Mouse (Mus musculus) spleen, postnatal 4 days (tissue): ENCODE data around the gene Vti1a.

ENCODE experiments used
- DNase-seq, 2 experiments: peaks; one replicate each; pipeline ENCODE4 v3.0.0; 2022; ENCODE audit warnings: low spot score in 2 of 2

Vti1a gene

DNA sequence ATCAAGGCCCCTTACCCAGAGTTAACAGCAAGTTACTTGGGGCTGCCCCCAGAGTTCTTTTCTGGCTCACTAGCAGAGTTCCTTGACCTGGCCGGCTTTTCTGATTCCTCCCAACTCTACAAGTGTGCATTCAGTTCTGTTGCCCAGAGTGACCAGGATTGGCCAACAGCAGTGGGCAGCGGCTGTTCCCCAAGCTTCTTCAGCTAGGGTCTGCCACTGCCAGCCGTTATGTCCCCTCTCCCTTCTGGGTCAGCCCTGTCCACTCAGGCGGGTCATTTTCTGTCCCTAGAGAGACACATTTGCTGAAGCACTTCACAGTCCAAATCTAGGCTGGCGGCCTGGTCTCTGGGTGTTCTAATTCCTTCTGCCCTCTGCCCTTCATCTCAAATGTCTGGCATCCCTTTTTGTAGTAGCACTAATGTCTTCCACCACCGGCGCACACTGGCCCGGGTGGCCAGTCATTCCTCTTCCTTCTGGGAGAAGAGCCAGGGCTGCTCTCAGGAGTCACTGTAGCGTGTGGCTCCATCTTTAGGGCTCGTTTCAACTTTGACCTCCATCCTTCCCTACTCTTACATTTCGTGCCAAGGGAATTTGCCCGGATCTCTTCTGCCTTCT lies 305.0 kb downstream of the Vti1a start:
- DNase-seq, result no peak

DNA sequence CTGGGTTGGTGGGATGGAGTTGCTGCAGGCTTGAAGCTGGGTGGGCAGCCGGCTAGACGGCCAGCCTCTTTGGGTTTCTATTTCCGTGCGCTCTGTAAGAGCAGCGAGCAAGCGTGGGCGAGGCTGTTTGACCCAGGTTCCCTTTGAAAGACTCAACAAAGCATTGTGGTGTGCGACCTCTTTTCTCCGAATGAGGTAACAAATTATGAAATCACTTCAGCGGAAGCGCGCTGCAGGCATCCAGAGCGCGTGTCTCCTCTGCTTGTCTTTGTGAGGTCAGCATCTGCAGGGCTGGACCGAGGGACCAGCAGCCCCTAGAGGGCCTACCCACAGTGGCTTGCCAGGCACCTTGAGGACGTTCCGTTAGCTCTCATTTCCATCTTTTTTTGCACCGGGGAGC lies 306.7 kb downstream of the Vti1a start:
- DNase-seq, result no peak

DNA sequence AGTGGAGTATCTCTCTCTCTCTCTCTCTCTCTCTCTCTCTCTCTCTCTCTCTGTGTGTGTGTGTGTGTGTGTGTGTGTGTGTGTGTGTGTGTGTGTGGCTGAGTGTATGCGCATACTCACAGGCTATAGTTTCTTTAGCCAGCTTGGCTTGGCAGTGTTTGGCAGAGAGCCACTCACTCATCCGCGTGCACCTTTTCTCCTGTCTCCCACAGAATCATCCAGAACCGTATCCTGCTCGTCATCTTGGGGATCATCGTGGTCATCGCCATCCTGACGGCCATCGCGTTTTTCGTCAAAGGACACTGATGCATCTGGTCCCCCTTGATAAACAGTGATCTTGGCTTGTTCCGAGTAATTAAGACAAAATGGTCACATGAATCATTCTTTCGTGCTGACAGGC lies 307.5 kb downstream of the Vti1a start:
- DNase-seq, result no peak

DNA sequence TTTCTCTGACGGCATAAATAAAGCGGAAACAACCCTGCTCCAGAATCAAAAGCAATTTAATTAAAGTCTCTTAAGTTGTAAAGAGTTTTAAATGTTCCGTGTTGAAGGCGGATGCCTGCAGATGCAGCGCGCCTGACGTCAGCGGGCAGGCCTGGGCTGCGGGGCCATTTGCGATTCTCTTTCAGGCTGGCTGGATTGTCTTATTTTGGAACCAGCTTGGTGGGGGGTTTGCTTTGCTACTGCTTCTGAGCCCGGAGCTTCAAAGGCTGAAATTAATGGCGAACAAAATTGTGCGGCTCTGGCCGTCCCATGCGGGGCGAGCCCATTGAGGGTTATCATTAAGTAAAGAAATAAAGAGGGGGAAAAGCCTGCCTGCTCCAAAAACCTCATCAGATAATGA lies 310.4 kb downstream of the Vti1a start:
- DNase-seq, result no peak

DNA sequence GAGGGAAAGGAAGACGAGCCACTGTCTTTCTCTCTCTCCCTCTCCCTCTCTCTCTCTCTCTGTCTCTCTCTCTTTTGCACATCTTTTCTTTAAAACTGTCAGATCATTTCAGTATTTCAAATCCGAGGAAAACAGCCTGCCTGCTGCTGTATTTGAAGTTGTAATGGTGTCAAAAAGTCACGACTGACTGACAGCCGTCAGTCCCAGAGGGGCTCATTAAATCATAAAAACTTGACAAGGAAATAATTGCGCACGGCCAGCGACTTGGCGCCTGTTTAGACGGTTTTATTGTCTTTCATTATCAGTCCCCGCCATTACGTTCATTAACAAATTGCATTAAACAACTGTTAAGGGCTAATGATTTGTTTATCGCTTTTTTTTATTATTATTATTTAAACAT lies 310.9 kb downstream of the Vti1a start:
- DNase-seq, result no peak

GRCm38 (mm10) chr19:55635488-55635887 lies 319.4 kb downstream of the Vti1a start:
- no peak for DNase-seq

DNA sequence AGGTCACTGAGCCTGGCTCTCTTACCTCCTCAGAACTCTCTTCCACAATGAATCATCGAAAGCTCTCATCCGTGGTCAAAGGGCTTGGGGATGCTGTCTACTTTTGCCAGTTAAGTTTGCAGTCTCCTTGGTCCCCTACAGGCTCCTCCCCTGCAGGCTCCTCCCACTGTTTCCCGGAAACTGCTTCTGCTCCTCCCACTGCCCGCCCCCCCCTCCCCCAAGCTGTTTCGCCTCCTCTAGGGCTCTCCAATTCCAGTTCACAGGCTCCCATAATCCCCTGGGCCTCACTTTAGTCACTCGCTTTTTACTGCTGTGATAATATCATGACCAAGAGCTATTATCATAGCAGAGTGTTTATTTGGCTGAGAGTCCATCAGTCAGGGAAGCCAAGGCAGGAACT lies 324.2 kb downstream of the Vti1a start:
- DNase-seq, result no peak

DNA sequence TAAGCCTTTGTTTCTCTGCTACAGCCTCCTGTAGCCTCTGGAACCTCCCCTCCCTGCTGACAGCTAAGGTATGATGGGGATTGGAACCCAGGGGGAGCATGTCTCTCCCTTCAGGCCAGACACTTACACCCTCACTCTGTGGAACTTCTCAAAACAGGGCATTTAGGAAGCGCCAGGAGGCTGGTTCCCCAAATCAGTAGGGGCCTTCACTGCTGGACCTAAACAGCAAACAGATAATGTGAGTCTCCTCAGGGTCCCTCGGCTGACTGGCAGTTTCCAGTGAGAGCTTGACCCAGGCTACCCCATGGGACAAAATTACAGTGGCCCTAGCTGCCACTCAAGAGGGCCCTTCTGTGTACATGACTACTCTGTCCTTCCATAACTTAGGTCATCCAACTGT lies 325.8 kb downstream of the Vti1a start:
- no peak for DNase-seq

DNA sequence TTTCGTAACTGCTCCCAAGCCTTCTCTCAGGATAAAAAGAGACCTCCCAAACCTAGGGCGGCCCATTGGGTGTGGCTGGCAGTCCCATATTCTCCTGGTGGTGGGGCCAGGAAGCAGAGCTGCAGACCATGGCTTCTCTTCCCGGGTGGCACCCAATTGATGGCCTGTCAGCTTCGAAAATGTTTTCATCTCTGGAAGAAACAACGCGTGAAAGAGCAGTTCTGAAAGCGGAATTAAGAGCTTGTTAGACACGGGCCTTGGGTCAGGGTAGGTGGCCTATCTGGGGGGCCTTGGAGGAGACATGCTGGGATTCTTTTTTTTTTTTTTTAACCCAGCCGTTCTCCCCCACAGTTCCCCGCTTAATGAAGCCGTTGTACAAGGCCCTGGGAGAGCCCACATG lies 326.3 kb downstream of the Vti1a start:
- DNase-seq, result no peak

DNA sequence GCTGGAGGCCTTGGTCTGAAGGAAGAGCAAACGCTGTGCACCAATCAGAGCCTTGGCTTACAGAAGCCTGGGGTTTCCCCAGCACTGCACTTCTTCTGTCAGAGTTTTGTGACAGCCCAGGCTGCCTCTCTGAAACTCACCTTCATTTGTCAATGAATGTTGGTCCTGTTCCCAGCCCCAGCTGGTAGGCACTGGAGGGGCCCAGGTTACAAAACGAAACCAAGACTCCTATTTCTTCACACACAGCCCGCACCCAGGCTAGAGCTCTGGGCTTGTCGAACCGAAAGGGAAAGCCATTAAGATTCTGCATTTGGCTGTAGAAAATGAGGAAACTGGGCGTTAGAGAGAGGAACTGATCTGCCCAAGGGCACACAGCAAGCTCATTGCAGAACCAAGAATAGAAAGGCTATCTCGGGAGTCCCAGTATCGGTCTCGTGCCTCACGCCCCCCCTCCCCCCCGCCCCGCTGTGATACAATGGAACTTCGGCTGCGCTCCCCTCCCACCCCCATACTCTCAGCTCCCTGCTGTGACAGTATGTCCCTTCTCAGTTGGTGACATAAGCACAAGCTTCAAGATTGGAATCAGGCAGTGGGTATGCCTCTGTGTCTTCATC lies 327.3 kb downstream of the Vti1a start:
- peak; percentile 44 to 75 for DNase-seq

DNA sequence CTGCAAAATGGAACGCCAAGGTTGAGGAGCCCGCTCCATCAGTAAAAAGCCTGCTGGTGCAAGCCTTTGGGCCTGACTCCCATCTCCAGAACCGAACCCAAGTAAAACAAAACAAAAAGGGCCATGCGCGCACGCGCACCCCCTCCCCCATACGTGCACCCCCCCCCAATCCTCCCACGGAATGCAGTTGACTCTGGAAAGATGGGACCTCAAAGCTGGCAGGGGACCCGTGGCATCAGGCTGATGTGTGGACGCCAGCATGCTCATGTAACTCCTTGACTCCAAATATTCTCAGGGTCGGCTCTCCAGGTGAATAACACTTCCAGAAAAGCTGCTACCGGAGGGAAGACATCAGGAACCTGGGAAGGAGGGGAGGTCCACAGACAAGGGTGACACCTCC lies 327.8 kb downstream of the Vti1a start:
- DNase-seq, result no peak

DNA sequence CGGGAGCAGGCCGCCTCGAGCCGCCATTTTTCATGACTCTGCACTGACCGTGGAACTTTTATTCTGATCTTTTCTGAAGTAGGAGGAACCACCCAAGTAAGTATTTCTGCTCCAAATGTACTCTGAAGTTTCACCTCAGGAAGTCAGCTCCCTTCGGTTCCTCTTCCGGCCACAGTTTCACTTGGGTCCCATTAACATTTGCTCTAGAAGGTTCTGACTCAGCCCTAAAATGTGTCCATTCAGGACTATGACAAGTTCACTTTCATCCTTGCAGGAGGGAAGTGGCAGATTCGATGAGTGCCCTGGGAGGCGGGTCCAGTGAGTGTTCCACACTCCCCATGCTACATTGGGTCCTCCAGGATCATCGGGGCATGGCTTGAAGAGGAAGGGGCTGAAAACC lies 333.3 kb downstream of the Vti1a start:
- no peak for DNase-seq

- DNase-seq, result no peak
Observed at GRCm38 (mm10) chr19:55651017-55651416, 334.9 kb downstream of the Vti1a start.

DNA sequence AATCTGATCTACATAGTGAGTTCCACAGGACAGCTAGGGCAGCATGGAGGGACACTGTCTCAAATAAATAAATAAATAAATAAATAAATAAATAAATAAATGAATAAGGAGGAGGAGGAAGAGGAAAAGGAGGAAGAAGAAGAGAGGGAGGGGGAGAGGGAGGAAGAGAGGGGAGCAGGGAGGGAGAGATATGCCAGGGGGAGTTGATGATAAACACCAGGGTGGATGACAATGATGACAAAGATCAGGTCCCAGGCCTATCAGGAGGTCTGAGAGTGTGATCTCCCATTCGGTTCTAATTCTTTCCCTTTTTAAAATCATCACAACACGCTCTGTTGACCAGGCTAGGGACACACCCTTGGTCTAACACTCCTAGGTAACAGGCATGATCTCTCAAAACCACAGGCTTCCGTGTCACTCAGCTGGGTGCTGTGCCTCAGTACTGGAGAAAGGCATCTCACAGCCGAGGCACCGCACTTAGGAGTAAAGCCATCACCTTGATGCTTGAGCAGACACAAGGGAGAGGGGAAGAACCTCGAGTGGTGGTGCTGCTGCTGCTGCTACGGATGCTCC lies 336.7 kb downstream of the Vti1a start:
- no peak for DNase-seq

DNA sequence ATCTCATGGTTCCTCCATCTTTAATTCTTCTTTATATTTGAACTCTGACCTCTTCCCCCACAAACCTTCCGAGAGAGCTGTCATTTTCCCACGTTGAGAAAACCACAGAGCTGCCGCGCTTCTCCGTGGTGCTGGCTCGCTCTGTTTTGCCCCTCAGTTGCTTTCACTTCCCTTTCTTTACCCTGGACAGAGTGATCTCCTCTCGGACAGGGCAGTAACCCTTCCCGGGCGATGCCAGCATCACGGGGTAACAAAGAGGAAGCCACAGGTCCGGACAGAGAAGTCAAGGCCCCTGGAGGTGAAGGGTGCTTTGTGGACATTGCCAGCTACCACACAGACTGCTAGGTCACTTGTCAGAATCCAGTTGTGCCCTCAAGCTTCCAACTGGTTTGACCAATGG lies 344.1 kb downstream of the Vti1a start:
- DNase-seq, result peak in 1 of 2 experiments; percentile 31

DNA sequence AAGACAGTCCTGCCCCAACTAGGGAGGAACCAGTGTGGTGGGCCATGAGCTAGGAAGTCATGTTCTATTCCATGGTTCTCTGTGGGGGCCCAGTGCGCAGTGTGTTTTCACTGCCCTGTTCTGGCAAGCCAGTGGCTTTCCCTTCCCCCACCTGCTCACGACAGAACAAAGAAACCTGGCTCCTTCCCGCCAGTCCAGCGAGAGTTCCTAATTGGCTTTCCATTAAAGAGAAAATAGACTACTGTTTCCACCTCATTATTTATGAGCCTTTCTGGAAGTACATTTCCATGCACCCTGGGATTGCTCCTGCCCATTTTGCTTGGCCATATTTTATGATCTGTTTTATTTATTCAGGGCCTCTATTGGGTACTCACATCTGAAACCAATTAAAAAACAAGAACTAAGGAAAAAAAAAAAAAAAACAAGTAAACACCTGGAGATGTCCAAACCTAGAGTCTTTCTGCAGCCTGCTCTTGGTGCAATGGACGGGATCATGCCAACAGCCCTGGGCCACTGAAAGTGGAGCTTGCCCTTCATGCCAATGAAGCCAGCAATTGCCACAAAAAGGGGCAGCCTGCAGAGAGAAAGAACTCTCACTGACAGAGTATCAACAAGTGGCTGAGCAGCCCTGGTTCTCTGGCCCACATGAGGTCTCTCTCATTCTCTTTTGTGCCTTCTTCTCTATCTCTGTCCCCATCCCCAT lies 346.6 kb downstream of the Vti1a start:
- DNase-seq, result no peak

DNA sequence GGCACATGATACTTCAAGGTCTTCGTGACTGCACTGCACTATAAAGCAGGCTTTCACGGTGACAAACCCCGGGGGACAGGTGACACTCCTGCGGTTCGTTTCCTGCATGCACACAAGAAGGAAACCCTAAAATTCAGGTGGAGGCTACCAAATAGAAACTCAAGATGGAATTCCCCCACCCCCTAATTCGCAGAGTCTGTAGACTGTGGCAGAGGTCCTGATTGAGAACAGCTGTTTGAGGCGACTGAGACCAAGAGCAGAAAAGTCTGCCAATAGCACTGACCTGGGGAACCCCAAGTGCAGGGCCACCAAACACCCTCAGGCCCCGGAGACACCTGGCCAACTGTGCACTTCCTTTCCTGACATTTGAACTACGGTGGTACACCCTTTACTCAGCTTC lies 351.7 kb downstream of the Vti1a start:
- no peak for DNase-seq

DNA sequence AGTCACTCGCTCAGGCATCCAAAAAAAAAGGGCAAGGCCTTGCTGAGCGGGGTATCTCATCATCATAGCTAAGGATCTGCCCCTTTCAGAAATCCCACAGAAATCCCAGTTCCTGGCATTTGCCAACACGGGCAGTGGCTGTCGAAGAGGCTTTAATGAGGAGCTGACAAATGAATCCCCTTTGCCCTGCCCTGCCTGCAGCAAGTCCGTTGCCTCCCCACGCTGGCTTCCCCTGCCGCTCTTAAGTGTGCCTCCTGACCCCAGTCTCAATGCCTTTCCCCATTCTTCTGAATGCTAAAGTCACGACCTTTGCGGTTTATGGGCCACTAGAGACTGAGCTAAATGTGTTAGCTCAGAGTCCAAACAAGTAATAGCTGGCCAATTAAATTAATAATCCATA lies 352.8 kb downstream of the Vti1a start:
- DNase-seq, result no peak
